Mouse (Mus musculus): ENCODE measurements around the gene Tmem235. TPM values are rescaled to one million over a fixed set of nuclear protein-coding genes. Genes with fewer than 3 reads are reported as not detected.

Gene Tmem235
- polyA plus RNA-seq, 1 experiment from 2014 or later = not detected

DNA sequence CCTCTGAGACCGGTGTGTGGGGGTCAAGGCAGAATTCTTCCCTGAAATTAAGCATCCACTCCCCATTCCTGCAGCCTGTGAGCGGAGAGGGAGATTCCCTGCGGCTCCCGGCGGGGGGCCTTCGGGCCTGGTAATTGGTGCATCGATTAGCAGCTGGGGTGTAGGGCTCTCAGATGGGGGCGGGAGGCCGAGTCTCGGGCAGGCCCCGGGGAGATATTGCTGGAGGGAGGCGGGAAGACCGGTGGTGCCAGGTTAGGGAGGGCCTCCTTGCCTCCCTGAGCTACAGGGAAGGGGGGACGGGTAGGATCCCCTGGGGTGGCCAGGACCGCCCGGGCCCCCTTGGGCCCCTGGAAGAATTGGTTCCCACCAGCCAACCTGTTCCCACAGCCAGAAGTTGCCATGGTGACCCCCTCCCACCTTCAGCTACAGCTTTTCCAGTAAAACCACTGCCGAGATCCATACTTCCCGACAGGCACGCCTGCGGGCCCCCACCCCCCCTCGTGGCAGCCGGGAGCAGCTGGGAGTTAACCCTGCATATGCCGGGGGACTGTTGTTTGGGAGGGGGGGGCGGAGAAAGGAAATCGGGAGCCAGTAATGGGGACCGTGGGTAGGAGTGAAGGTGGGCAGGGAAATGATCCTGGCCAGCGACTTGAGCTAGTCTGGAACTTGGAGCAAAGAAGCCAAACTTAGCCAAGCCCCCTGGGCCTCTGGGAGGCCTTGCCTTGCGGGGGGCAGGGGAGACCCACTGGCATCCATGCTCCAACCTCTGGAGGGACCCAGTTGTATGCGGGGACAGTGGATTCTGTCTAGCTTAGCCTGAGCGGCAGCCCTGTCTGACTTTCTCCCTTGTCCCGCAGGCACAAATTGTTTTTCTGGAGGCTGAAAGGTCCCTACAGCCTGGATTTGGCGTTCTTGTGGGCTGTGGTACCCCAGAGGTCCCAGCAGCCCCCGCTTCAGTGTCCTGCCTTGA, 28.6 kb downstream of the Tmem235 start:
- no peak overlapping the region for H3K27ac ChIP-seq
- peaks cover 31% of the 10 kb centered on the region for H3K27me3 ChIP-seq (replicated peaks)

DNA sequence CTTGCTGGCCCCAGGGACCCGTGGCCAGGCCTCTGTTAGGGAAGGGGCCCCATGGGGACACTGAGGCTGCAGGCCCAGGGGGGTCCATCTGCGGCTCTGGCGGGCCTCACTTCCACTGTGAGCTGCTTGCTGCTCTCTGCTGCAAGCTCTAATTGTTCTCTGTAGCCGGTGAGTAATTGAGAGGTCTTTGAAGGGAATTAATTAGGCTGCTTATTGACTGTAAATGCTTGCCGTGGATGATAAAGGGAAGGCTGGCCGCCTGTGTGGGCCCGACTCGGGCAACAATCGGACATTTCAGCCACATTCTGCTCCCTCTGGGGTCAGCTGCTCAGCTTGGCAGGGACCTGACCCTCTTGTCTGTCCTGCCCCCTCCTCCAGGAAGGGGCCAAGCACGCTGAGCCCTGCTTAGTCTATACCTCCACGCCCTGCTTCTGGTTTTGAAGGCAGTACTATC, 29.4 kb downstream of the Tmem235 start:
- H3K27me3 ChIP-seq (replicated peaks) = peaks cover 31% of the 10 kb centered on the region
- no peak overlapping the region for H3K4me3 ChIP-seq
- peak; percentile 61 for ATAC-seq (ENCODE audit: low FRiP score, low read depth)
- H3K27ac ChIP-seq = no peak overlapping the region
- no peaks in the 10 kb centered on the region for H3K36me3 ChIP-seq
- peak overlapping the region; percentile 34; the same call in 1 of the 2 replicates for H3K9ac ChIP-seq
- no peaks in the 10 kb centered on the region for H3K9me3 ChIP-seq
- peaks cover 37% of the 10 kb centered on the region for H3K4me1 ChIP-seq
- WGBS = 4% methylated on average over 11 of the region's 11 CpGs
- H3K4me2 ChIP-seq (replicated peaks) = peak overlapping the region; percentile 59

More for the DNA sequence above, 28.6 kb downstream of the Tmem235 start:
- peak overlapping the region; percentile 59 for H3K4me2 ChIP-seq (replicated peaks)
- H3K9me3 ChIP-seq = no peaks in the 10 kb centered on the region
- H3K4me1 ChIP-seq = peaks cover 37% of the 10 kb centered on the region
- H3K4me3 ChIP-seq = peak overlapping the region; percentile 15; the same call in 1 of the 2 replicates
- no peaks in the 10 kb centered on the region for H3K36me3 ChIP-seq
- WGBS = 2% methylated on average over 33 of the region's 33 CpGs
- ATAC-seq (ENCODE audit: low FRiP score, low read depth) = peak; percentile 42
- peak overlapping the region; percentile 42 for H3K9ac ChIP-seq

DNA sequence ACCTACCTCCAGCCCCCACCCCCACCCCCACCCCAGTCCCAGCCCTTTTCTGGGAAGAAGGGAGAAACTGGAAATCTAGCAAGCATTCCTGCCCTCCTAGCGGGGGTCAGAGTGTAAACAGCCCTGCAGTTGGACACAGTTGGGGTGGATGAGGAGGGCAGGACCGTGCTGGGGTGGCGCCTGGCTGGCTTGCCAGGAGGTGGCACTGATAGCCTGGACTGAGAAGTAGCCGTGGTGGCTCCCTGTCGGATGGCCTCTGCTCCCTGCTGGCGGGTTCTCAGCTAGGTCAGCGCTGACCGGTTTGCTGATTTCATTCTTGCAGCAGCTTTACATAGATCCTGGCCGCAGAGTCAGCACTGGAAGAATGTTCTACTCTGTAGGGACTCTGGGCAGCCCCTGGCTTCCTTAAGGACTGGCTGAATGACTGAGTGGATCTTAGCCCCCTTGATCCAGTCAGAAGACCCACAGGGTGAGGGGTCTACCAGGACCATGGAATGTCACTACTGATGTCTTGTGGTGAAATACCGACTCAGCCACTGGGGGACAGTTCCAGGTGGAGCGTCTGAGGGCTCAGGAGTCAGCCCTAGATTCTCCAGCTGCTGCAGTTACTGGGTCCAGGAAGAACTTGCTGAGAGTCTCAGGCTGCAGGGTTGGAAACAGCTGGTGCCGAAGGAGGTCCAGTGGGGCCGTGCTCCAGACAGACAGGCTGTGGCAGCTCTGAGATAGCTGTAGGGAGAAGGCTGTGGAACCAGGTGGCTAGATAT, 30.1 kb downstream of the Tmem235 start:
- H3K4me2 ChIP-seq (replicated peaks) = peak overlapping the region; percentile 59
- WGBS = 21% methylated on average over 13 of the region's 13 CpGs
- H3K27ac ChIP-seq = no peak overlapping the region
- no peaks in the 10 kb centered on the region for H3K36me3 ChIP-seq
- peaks cover 34% of the 10 kb centered on the region for H3K27me3 ChIP-seq (replicated peaks)
- H3K4me1 ChIP-seq = peaks cover 37% of the 10 kb centered on the region
- H3K9ac ChIP-seq = no peak overlapping the region
- H3K4me3 ChIP-seq = no peak overlapping the region
- 0 out of 2 replicates have a peak, but pooled peaks have one; percentile 39 for ATAC-seq (ENCODE audit: low FRiP score, low read depth)
- H3K9me3 ChIP-seq = no peaks in the 10 kb centered on the region

DNA sequence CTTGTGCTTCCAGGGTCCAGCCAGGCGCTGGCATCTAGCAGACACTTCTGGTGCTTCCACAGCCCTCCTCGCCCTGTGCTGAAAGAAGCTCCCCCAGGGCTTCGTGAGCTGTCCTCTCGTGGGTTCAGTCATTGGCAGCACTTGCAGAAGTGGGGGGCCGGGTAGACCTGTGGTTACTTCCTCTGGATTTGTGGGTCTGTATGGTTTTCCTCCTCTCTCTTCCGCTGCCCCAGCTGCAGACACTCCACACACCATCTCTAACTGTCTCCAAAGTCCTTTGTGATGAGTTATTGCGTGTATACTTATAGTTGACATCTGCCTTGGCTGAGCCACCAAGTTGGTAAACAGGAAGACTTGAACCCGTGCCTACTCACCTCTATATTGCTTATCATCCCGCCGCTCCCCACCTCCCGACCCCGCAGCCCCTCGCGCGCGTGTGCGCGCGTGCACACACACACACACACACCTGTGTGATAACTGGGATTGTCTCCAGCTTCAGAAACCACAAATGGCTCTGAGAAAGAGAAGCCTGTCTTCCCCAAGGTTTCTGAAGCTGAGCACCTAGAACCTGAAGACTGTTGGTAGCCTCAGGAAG, 31.1 kb downstream of the Tmem235 start:
- Histone ChIP-seq H3K9me3 (no peaks in the 10 kb centered on the region), H3K36me3 (no peaks in the 10 kb centered on the region), H3K9ac (no peak overlapping the region), H3K4me2 (replicated peaks) (no peak overlapping the region), H3K27ac (no peak overlapping the region), H3K4me3 (no peak overlapping the region), H3K4me1 (peaks cover 37% of the 10 kb centered on the region), H3K27me3 (replicated peaks) (peaks cover 34% of the 10 kb centered on the region)
- no peak for ATAC-seq (ENCODE audit: low FRiP score, low read depth)
- 93% methylated on average over 19 of the region's 19 CpGs for WGBS

DNA sequence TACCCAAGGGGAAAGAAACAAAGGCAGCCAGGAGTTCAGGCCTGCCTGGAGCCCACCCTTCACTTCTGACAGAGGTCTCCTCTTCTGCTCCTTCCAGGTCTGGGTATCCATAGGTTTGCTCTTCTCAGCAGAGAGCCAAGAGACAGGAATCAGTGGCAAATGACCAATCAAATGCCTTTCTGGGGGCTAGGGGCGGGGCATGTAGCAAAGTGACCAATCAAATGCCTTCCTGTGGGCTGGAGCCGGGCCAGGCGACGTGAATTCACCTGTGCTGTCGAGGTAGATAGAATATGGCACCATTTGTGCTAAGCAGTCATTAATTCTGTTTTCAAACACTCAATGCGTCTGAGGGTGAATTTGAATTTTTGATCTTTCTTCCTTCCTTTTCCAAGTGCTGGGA, 31.6 kb downstream of the Tmem235 start:
- Histone ChIP-seq H3K4me3 (no peak overlapping the region), H3K27ac (no peak overlapping the region), H3K9ac (no peak overlapping the region), H3K4me2 (replicated peaks) (no peak overlapping the region), H3K36me3 (no peaks in the 10 kb centered on the region), H3K27me3 (replicated peaks) (peaks cover 34% of the 10 kb centered on the region), H3K4me1 (peaks cover 37% of the 10 kb centered on the region), H3K9me3 (no peaks in the 10 kb centered on the region)
- WGBS = 53% methylated on average over 6 of the region's 6 CpGs
- ATAC-seq (ENCODE audit: low FRiP score, low read depth) = no peak

DNA sequence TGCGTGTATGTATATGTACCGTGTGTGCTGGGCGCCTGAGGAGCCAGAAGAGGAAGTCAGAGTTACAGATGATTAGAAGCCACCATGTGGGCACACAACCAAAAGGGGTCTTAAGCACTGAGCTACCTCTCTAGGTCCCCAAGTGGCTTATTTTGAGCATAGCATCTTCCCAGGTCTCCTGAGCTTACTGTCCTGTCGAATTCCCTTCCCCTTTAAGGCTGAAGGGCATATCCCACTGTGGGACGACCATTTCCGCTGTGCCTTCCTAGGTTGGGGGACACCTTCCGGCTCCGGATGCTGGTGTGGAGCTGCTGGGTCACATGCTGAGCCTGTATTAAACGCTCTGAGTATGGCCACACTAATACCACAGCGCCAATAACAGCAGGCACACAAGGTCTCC, 34.1 kb downstream of the Tmem235 start:
- H3K9ac ChIP-seq = no peak overlapping the region
- WGBS = 65% methylated on average over 10 of the region's 10 CpGs
- no peak overlapping the region for H3K27ac ChIP-seq
- H3K4me1 ChIP-seq = peaks cover 19% of the 10 kb centered on the region
- H3K9me3 ChIP-seq = no peaks in the 10 kb centered on the region
- ATAC-seq (ENCODE audit: low FRiP score, low read depth) = no peak
- peaks cover 21% of the 10 kb centered on the region for H3K27me3 ChIP-seq (replicated peaks)
- no peak overlapping the region for H3K4me3 ChIP-seq
- H3K36me3 ChIP-seq = no peaks in the 10 kb centered on the region
- no peak overlapping the region for H3K4me2 ChIP-seq (replicated peaks)

DNA sequence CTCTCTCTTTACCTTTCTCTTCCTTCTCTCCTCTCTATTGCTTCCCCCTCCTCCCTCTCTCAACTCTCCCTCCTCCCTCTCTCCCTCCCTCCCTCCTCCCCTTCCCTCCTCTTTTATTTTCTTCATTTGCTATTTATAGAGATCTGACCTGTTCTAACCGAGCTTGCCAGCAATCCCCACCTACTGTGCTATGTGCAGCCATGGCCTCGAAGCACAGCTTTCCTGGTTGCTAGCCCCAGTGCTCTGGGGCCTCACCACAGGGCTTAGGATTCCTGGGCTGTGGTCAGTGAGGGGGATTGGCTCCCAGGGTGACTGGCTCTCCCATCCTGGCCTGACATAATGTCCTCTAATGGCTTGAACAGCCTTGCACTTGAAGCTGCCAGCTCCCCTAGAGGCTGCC, 36.0 kb downstream of the Tmem235 start:
- H3K4me2 ChIP-seq (replicated peaks) = no peak overlapping the region
- no peak overlapping the region for H3K27ac ChIP-seq
- no peak overlapping the region for H3K9ac ChIP-seq
- 0 out of 2 replicates have a peak, but pooled peaks cover under 1% of the 10 kb centered on the region for H3K4me1 ChIP-seq
- no peaks in the 10 kb centered on the region for H3K36me3 ChIP-seq
- no peak for ATAC-seq (ENCODE audit: low FRiP score, low read depth)
- H3K9me3 ChIP-seq = no peaks in the 10 kb centered on the region
- WGBS = 47% methylated on average over 2 of the region's 2 CpGs
- H3K4me3 ChIP-seq = no peak overlapping the region
- H3K27me3 ChIP-seq (replicated peaks) = peaks cover 14% of the 10 kb centered on the region; the same call in 1 of the 2 replicates

DNA sequence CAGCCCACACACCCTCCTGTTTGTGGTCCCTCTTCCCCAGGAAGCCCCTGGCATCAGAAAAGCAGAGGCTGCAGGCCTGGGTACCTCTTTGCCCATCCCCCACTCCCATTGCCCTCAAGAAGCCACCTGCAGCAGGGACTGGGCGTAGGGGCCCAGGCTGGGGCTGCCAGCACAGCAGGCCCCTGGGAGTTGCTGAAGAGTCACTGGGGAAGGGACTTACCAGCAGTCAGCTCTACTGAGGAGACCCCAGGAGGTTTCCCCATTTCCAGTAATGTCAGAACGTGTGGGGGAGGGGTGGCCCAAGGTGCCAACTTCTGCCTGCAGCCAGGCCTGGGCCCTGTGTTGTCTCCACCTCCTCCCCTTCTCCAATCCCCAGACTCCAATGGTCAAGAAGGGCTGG, 41.7 kb downstream of the Tmem235 start:
- 58% methylated on average over 2 of the region's 2 CpGs for WGBS
- no peaks in the 10 kb centered on the region for H3K9me3 ChIP-seq
- no peak overlapping the region for H3K27ac ChIP-seq
- H3K9ac ChIP-seq = no peak overlapping the region
- peaks cover 3% of the 10 kb centered on the region; the same call in 1 of the 2 replicates for H3K4me1 ChIP-seq
- no peaks in the 10 kb centered on the region for H3K27me3 ChIP-seq (replicated peaks)
- no peak overlapping the region for H3K4me3 ChIP-seq
- no peak for ATAC-seq (ENCODE audit: low FRiP score, low read depth)
- no peaks in the 10 kb centered on the region for H3K36me3 ChIP-seq
- H3K4me2 ChIP-seq (replicated peaks) = no peak overlapping the region

DNA sequence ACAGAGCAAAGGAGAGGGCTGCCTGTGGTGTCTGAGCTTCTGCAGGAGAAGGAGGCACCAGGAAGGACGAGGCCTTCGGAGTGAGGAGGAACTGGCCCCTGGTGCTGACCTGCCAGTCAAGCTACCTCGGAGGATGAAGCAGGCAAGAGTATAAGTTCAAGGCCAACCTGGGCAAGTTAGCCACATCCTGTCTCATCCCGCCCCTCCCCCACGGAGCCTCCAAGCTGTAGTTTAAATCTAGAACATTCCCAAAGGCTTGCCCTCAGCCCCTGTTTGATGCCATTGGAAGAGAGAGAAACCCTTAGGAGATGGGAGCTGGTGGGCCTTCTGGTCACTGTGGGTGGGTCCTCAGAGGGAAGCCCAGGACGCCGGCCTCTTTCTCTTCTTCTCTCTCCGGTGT, 43.9 kb downstream of the Tmem235 start:
- no peak for ATAC-seq (ENCODE audit: low FRiP score, low read depth)
- H3K4me2 ChIP-seq (replicated peaks) = no peak overlapping the region
- 87% methylated on average over 8 of the region's 8 CpGs for WGBS

DNA sequence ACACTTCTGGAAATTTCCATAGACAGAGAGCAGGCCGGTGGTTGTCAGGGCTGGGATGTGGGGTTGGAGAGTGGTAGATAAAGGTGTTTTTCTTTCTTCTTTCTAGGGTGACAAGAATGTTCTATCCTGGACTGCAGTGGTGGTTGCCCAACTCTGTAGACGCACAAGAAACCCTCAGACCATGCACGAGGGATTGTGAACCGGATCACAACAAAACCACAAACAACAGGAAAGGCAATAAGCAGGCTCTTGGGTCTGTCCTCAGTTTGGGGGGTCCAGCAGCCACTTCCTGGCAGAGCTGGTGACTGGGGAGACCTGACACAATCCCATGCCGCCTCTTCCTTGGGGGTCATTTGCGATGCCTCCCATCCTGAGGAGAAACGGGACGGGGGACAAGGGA, 48.8 kb downstream of the Tmem235 start:
- Histone ChIP-seq H3K4me3 (no peak overlapping the region), H3K27me3 (replicated peaks) (0 out of 2 replicates have a peak, but pooled peaks cover 4% of the 10 kb centered on the region), H3K36me3 (no peaks in the 10 kb centered on the region), H3K4me1 (peaks cover 3% of the 10 kb centered on the region; the same call in 1 of the 2 replicates), H3K4me2 (replicated peaks) (no peak overlapping the region), H3K9me3 (no peaks in the 10 kb centered on the region), H3K9ac (no peak overlapping the region), H3K27ac (no peak overlapping the region)
- no peak for ATAC-seq (ENCODE audit: low FRiP score, low read depth)
- 92% methylated on average over 8 of the region's 8 CpGs for WGBS

More for the DNA sequence above, 43.9 kb downstream of the Tmem235 start:
- H3K36me3 ChIP-seq = no peaks in the 10 kb centered on the region
- H3K27me3 ChIP-seq (replicated peaks) = no peaks in the 10 kb centered on the region
- no peak overlapping the region for H3K9ac ChIP-seq
- no peak overlapping the region for H3K27ac ChIP-seq
- peaks cover 3% of the 10 kb centered on the region; the same call in 1 of the 2 replicates for H3K4me1 ChIP-seq
- H3K4me3 ChIP-seq = no peak overlapping the region
- H3K9me3 ChIP-seq = no peaks in the 10 kb centered on the region

DNA sequence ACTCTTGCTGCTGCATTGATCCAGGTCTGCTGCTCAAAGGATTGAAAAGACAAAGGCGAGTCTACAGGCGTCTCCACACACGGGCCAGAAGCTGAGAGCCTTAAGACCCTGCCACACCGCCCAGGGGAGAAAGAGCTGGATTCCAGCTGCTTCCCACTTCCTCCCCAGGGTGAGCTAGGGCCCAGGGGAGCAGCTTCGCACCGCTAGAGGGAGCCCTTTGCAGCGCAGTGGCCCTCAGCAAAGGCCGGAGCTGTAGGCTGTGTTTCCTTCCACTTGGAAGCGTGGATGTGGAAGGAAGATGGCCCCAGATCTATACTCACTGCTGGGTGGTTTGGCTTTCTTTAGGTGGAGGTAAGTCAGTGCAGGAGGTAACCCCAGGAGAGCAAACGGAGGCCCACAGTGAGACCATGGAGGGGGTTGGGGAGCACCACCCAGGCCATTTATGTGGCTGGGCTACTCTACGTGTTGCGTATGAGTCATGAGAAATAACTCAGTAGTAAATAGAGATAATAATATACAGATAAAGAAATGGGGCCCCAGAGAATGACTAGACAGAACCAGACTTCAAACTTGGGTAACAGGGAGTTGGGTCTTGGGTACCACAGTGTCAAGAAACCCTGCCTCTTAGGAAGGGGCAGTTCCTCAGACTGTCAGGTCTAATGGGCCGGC, 52.3 kb downstream of the Tmem235 start:
- WGBS = 31% methylated on average over 13 of the region's 13 CpGs
- no peak overlapping the region for H3K4me2 ChIP-seq (replicated peaks)
- H3K27me3 ChIP-seq (replicated peaks) = 0 out of 2 replicates have a peak, but pooled peaks cover 4% of the 10 kb centered on the region
- peaks cover 11% of the 10 kb centered on the region for H3K9me3 ChIP-seq
- H3K4me3 ChIP-seq = no peak overlapping the region
- H3K9ac ChIP-seq = no peak overlapping the region
- no peak overlapping the region for H3K27ac ChIP-seq
- no peaks in the 10 kb centered on the region for H3K36me3 ChIP-seq
- H3K4me1 ChIP-seq = peaks cover 3% of the 10 kb centered on the region; the same call in 1 of the 2 replicates
- no peak for ATAC-seq (ENCODE audit: low FRiP score, low read depth)

Data from neural tube, embryonic 12.5 days (tissue).